Mouse (Mus musculus) heart, postnatal 0 days (tissue): ENCODE measurements at regions not wholly inside any gene's neighbourhood (a gene's known extent, or its start where the extent isn't known, plus 50 kb on each side); places are given as distances from the start of the nearest gene placed in this dataset.

Experiments used
- CTCF ChIP-seq: IDR thresholded peaks from 2 replicates; pipeline ENCODE4 v1.5.1; 2016; ENCODE audit warnings: antibody characterized with exemption, control low read depth, low read depth
- EP300 ChIP-seq: IDR thresholded peaks from 2 replicates; pipeline ENCODE4 v1.6.1; 2016; ENCODE audit warnings: antibody characterized with exemption, low read depth

GRCm38 (mm10) chr3:154440899-154441298 is 110.4 kb upstream of the Lhx8 start:
- TF ChIP-seq CTCF (no peak), EP300 (no peak)
